Mouse (Mus musculus) hindbrain, embryonic 16.5 days (tissue): Measurements from ENCODE around the gene Ptpn1. TPM values are rescaled to one million over a fixed set of nuclear protein-coding genes. Genes with fewer than 3 reads are reported as not detected.
A peak's percentile ranks its signal among the peaks of the same experiment; 100 is the strongest.

Experiments used
- ATAC-seq: fragments of 200-750 bp; cut with Nextera tagmentation; 2 replicates; pipeline ENCODE4 v1.8.0; 2017; ENCODE audit warnings: moderate TSS enrichment, moderate library complexity
- H3K27ac ChIP-seq: fragments of 300-500 bp; sonication (generic); 2 replicates; pipeline ENCODE4 v1.5.1; 2014; ENCODE audit warnings: low read depth, mild to moderate bottlenecking, control low read depth, low read length, moderate library complexity
- H3K27me3 ChIP-seq: fragments of 300-500 bp; sonication (generic); replicated peaks from 2 replicates; pipeline ENCODE4 v1.6.1; 2014; ENCODE audit warnings: low read length; ENCODE audit not compliant: control insufficient read depth, insufficient read depth
- H3K36me3 ChIP-seq: fragments of 300-500 bp; sonication (generic); 2 replicates; pipeline ENCODE4 v1.6.1; 2014; ENCODE audit warnings: mild to moderate bottlenecking, low read length, moderate library complexity, mixed read lengths; ENCODE audit not compliant: control insufficient read depth, insufficient read depth
- H3K4me1 ChIP-seq: fragments of 300-500 bp; sonication (generic); 2 replicates; pipeline ENCODE4 v1.6.1; 2014; ENCODE audit warnings: low read depth, low read length; ENCODE audit not compliant: control insufficient read depth, insufficient read depth
- H3K4me2 ChIP-seq: fragments of 300-500 bp; sonication (generic); 2 replicates; pipeline ENCODE4 v1.6.1; 2014; ENCODE audit warnings: mild to moderate bottlenecking, low read length, control low read depth, moderate library complexity
- H3K4me3 ChIP-seq: fragments of 300-500 bp; sonication (generic); 2 replicates; pipeline ENCODE4 v1.5.1; 2014; ENCODE audit warnings: mild to moderate bottlenecking, low read length, control low read depth, moderate library complexity
- H3K9ac ChIP-seq: fragments of 300-500 bp; sonication (generic); 2 replicates; pipeline ENCODE4 v1.6.1; 2014; ENCODE audit warnings: low read depth, mild to moderate bottlenecking, control low read depth, low read length, moderate library complexity
- H3K9me3 ChIP-seq: fragments of 300-500 bp; sonication (generic); 2 replicates; pipeline ENCODE4 v1.6.1; 2014; ENCODE audit warnings: mild to moderate bottlenecking, low read length, moderate library complexity; ENCODE audit not compliant: control insufficient read depth
- WGBS: fragments of 180-500 bp; shearing (Covaris S2); extraction: QIAGEN DNeasy Blood & Tissue Kit; methylation state at CpG from one replicate; pipeline ENCODE4 v1.1.7; 2014; 5-methylcytosine and 5-hydroxymethylcytosine counted together
- polyA plus RNA-seq: library from polyadenylated mRNA; unstranded; fragments of >200 nt; fragmentation: Nextera tagmentation; extraction: Ambion mirVana; gene quantifications from 2 replicates; pipeline ENCODE4 v1.2.1, GENCODE M21; 2015

Gene Ptpn1
- polyA plus RNA-seq, 1 experiment from 2014 or later, result 64.8 TPM

DNA sequence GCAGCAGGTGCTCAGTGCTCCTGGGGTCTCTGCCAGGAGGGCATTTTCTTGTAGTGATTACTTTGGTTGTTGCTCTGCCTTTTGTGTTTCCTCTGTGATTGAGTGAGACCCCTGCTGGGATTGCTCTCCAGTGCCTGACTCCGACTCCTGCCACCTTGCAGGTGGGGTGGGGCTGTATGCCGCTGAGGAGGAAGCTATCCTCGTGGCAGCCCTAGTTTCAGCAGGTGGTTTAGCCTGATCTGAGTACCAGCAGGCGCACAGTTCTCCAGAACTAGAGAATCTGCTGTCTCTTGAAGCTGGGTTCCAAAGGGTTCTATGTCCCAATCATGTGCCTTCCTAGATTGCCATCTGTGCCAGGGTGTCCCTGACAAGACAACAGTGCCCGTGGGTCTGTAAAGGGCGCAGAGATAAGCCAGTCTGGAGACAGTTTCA, 9.9 kb downstream of the Ptpn1 start:
- peak overlapping the region; percentile 50; the same call in 1 of the 2 replicates for H3K27ac ChIP-seq
- no peak overlapping the region for H3K9ac ChIP-seq
- H3K36me3 ChIP-seq, result no peaks in the 10 kb centered on the region
- H3K4me3 ChIP-seq, result no peak overlapping the region
- peaks cover 50% of the 10 kb centered on the region for H3K4me1 ChIP-seq
- no peak for ATAC-seq
- 36% methylated on average over 6 of the region's 6 CpGs for WGBS
- H3K27me3 ChIP-seq, result no peaks in the 10 kb centered on the region
- no peaks in the 10 kb centered on the region for H3K9me3 ChIP-seq
- peak overlapping the region; percentile 9; the same call in 1 of the 2 replicates for H3K4me2 ChIP-seq

DNA sequence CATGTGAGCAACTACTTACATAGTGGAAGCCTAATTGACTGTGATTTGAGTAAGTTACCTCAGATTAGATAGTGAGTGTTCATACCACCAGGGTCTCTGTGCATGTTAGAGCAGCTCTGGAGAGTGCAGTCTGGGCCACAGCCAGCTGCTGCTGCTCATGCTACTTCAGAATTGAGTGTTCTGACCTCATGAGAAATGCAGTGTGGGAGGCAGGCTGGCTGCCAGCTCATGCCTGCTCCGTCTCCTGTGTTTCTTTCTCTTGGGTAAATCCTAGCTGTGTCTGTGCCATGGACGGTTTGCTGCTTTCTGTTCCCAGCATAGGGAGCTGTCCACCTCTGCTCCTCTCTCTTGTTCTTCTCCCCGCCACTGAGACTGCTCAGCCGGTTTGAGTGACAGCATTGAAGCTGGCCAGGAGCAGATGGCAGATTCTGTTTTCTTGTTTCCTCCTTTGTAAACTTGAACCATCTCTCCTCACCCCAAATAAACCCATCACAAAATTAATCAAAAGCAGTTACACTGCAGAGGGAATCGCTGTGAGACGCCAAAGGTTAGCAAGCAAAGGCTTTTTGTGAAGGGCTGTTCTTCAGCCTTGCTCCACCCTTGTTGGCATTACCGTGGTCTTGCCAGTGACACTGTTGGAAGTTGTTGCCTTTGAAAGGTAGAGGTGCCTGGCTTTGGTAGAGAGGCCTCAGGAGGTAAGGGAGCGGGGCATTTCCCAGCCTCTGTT, 10.5 kb downstream of the Ptpn1 start:
- 27% methylated on average over 8 of the region's 8 CpGs for WGBS
- ATAC-seq, result peak; percentile 61

DNA sequence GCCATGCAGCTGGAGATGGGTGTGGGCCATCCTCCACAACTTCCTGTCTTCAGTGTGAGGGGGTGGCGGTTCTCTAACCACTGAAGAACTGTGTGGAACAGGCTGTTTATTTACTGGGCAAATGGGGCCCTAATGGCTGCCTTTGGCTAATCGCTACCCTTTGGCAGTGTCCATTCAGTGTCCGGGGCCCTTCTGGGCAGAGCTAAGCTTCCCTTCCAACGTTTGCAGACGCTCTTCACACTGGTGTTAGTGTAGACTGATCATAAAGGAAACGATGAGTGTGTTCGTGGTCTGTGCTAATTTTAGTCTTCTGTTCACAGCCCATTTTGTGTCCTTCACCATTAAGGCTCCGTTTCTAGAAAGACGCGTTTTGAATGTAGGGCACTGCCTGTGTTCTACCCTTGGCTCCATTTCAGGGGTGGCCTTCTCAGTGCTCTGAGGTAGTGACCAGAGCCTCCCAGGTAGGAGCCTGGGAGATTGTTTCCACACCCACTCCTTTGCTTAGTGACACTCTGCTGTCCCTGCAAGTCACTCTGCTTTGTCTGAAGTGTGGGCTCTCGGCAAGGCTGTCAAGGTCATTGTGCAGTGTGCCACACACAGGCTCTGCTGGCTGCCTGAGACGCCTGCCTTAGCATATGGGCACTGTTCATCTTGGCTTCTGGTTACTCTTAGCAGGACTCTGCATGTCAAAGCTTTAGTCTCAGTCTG, 11.2 kb downstream of the Ptpn1 start:
- 0 out of 2 replicates have a peak overlapping the region, but pooled peaks have one; percentile 28 for H3K9ac ChIP-seq
- ATAC-seq, result no peak
- H3K36me3 ChIP-seq, result no peaks in the 10 kb centered on the region
- H3K9me3 ChIP-seq, result no peaks in the 10 kb centered on the region
- H3K4me3 ChIP-seq, result no peak overlapping the region
- no peak overlapping the region for H3K4me2 ChIP-seq
- no peaks in the 10 kb centered on the region for H3K27me3 ChIP-seq
- H3K4me1 ChIP-seq, result peaks cover 50% of the 10 kb centered on the region
- WGBS, result 63% methylated on average over 12 of the region's 12 CpGs
- peak overlapping the region; percentile 68 for H3K27ac ChIP-seq

More for the DNA sequence above, 10.5 kb downstream of the Ptpn1 start:
- no peak overlapping the region for H3K4me3 ChIP-seq
- 0 out of 2 replicates have a peak overlapping the region, but pooled peaks have one; percentile 28 for H3K9ac ChIP-seq
- H3K36me3 ChIP-seq, result no peaks in the 10 kb centered on the region
- H3K4me2 ChIP-seq, result peak overlapping the region; percentile 9; the same call in 1 of the 2 replicates
- peaks cover 48% of the 10 kb centered on the region for H3K4me1 ChIP-seq
- no peaks in the 10 kb centered on the region for H3K27me3 ChIP-seq
- no peaks in the 10 kb centered on the region for H3K9me3 ChIP-seq
- H3K27ac ChIP-seq, result peak overlapping the region; percentile 68

DNA sequence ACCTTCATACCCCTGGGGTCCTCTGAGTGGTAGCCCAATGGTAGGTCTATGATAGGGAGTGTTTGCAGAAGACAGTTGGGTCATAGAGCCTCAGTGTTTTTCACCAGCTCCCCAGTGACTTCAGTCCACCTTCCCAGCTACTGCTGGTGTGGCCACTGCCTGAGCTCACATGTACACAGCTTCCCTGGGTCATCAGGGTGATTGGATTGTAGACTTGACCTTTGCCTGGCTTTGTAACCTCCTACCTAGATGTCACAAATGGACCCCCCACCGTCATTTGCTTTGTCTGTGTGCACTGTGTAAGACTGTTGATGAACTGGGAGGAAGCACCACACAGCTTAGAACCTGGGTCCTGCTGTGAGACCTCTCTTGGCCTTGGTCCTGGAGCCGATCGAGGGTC, 12.3 kb downstream of the Ptpn1 start:
- Histone ChIP-seq H3K9me3 (no peaks in the 10 kb centered on the region), H3K27ac (no peak overlapping the region), H3K4me1 (peaks cover 50% of the 10 kb centered on the region), H3K27me3 (no peaks in the 10 kb centered on the region), H3K36me3 (no peaks in the 10 kb centered on the region), H3K4me3 (no peak overlapping the region), H3K4me2 (no peak overlapping the region), H3K9ac (no peak overlapping the region)
- ATAC-seq, result no peak
- 64% methylated on average over 3 of the region's 3 CpGs for WGBS

DNA sequence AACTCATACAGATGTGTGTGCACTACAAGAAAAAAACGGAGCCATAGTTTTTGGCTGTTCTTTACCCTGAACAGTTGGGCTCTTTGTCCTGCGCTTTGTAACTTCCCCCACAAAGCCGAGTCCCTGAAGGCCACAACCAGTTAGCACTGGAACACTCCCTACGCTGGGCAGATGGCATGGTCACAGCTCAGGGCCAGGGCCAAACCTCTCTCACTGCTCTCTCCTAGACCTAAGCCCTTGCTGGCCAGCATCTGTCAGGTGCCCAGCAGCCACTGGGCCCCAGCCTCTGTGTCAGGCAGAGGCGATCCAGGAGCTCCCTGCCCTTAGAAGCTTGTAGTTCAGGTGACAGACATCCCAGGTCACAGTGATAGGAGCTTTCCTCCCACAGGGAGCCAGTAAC, 13.6 kb downstream of the Ptpn1 start:
- no peak overlapping the region for H3K4me2 ChIP-seq
- H3K9me3 ChIP-seq, result no peaks in the 10 kb centered on the region
- H3K9ac ChIP-seq, result no peak overlapping the region
- H3K4me3 ChIP-seq, result no peak overlapping the region
- 73% methylated on average over 5 of the region's 5 CpGs for WGBS
- no peaks in the 10 kb centered on the region for H3K27me3 ChIP-seq
- H3K27ac ChIP-seq, result no peak overlapping the region
- peaks cover 48% of the 10 kb centered on the region for H3K4me1 ChIP-seq
- ATAC-seq, result no peak
- H3K36me3 ChIP-seq, result no peaks in the 10 kb centered on the region

DNA sequence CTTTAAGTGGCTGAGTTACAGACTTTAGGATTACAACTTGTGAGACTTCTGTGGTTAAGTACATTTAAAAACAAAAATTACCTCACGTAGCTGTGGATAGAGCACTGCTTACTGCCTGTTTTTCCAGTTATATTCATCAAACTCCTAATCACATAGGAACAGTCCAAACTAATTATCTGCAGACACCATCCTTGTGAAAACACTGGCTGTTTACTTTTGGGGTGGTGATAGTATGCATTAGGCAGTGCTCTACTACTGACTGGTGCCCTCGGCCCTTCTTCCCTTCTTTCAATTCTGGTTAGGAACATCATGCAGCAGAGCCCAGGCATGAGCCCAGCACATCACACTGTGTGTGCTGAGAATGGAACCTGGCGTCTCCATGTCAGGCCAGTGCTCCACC, 15.4 kb downstream of the Ptpn1 start:
- 82% methylated on average over 3 of the region's 3 CpGs for WGBS
- peaks cover 37% of the 10 kb centered on the region for H3K4me1 ChIP-seq
- ATAC-seq, result no peak

DNA sequence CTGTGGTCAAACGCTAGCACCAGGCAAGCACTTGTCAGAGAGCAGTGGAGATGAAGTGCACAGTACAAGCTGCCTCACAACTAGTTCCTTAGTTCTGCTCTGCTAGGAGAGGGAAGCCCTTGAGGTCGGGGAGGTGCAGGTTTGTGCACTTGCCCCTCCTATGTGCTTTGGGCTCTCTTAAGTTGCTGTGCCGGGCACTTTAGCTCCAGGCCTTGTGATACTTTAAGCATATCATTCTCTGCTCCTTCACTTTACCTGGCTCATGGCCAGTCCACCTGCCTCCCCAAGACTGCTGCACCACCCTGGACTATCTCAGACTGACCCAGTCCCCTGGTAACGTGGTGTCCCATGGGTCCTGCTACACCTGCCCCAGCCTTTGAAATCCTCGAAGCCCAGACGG, 16.2 kb downstream of the Ptpn1 start:
- H3K9me3 ChIP-seq, result no peaks in the 10 kb centered on the region
- H3K4me3 ChIP-seq, result no peak overlapping the region
- no peak overlapping the region for H3K4me2 ChIP-seq
- no peaks in the 10 kb centered on the region for H3K27me3 ChIP-seq
- H3K9ac ChIP-seq, result no peak overlapping the region
- H3K36me3 ChIP-seq, result no peaks in the 10 kb centered on the region
- H3K27ac ChIP-seq, result no peak overlapping the region
- peaks cover 29% of the 10 kb centered on the region for H3K4me1 ChIP-seq
- WGBS, result 73% methylated on average over 6 of the region's 6 CpGs
- ATAC-seq, result no peak

More for the DNA sequence above, 15.4 kb downstream of the Ptpn1 start:
- Histone ChIP-seq H3K9me3 (no peaks in the 10 kb centered on the region), H3K9ac (no peak overlapping the region), H3K36me3 (no peaks in the 10 kb centered on the region), H3K4me3 (no peak overlapping the region), H3K4me2 (no peak overlapping the region), H3K27ac (no peak overlapping the region), H3K27me3 (no peaks in the 10 kb centered on the region)

DNA sequence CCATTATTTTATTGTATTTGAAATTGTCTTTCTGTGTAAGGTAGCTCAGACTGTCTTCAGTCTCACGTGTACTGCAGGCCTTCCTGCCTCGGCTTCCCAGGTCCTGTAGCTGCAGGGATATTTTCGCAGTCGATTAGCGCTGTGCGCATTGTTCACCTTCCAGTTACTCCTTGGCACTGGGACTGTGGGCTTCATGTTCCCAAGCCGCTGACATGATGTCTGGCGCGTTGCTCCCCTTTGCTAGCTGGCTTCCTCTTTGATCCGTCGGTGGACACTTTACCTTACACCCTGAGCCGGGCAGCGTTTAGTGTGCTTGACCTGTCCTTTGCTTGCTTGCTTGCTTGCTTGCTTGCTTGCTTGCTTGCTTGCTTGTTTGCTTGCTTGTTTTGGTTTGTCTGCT, 16.7 kb downstream of the Ptpn1 start:
- whole genome bisulfite sequencing, result 76% methylated on average over 13 of the region's 13 CpGs
- no peak overlapping the region for H3K27ac ChIP-seq
- ATAC-seq, result no peak

DNA sequence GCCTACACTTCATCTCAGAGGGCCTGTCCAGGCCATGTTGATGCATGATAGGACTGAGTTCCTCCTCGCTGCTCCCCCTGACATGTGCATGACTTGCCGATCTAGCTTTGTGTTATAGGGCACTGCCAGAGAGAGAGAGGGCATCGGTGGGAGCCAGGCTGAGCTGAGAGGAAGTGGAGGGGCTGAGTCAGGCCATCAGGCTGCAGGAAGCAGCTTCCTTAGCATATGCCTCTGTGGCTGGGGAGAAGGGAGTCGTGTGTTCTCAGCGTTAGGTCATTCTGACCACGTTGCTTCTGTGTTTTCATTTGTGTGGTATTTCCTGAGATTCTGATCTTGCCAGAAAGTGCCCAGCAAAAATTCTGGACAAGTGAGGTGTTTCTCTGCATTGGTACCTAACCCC, 17.4 kb downstream of the Ptpn1 start:
- H3K9ac ChIP-seq, result no peak overlapping the region
- no peaks in the 10 kb centered on the region for H3K27me3 ChIP-seq
- H3K4me1 ChIP-seq, result peaks cover 17% of the 10 kb centered on the region
- H3K36me3 ChIP-seq, result no peaks in the 10 kb centered on the region
- 75% methylated on average over 6 of the region's 6 CpGs for WGBS
- no peak overlapping the region for H3K4me3 ChIP-seq
- H3K4me2 ChIP-seq, result no peak overlapping the region
- no peaks in the 10 kb centered on the region for H3K9me3 ChIP-seq
- H3K27ac ChIP-seq, result peak overlapping the region; percentile 9; the same call in 1 of the 2 replicates
- ATAC-seq, result no peak

More for the DNA sequence above, 16.7 kb downstream of the Ptpn1 start:
- H3K27me3 ChIP-seq, result no peaks in the 10 kb centered on the region
- H3K4me2 ChIP-seq, result no peak overlapping the region
- no peaks in the 10 kb centered on the region for H3K9me3 ChIP-seq
- peaks cover 24% of the 10 kb centered on the region for H3K4me1 ChIP-seq
- no peaks in the 10 kb centered on the region for H3K36me3 ChIP-seq
- no peak overlapping the region for H3K9ac ChIP-seq
- H3K4me3 ChIP-seq, result no peak overlapping the region
